Mouse (Mus musculus) limb, embryonic 14.5 days (tissue): Measurements from ENCODE around the gene Phldb2. TPM values are rescaled to one million over a fixed set of nuclear protein-coding genes. Genes with fewer than 3 reads are reported as not detected.

Experiments
- ATAC-seq: fragments of 200-750 bp; cut with Nextera tagmentation; 2 replicates; pipeline ENCODE4 v1.8.0; 2017; ENCODE audit warnings: low read depth, moderate number of reproducible peaks, moderate TSS enrichment; ENCODE audit not compliant: low FRiP score
- DNase-seq: peaks from one replicate; pipeline ENCODE4 v3.0.0-alpha.2; 2015; ENCODE audit warnings: low spot score
- H3K27ac ChIP-seq: fragments of 300-500 bp; sonication (generic); replicated peaks from 2 replicates; pipeline ENCODE4 v1.5.1; 2014; ENCODE audit warnings: low read depth, mild to moderate bottlenecking, low read length, moderate library complexity, mixed read lengths
- H3K27me3 ChIP-seq: fragments of 300-500 bp; sonication (generic); 2 replicates; pipeline ENCODE4 v1.6.1; 2014; ENCODE audit warnings: low read length, mixed read lengths; ENCODE audit not compliant: control insufficient read depth, insufficient read depth
- H3K36me3 ChIP-seq: fragments of 300-500 bp; sonication (generic); 2 replicates; pipeline ENCODE4 v1.6.1; 2014; ENCODE audit warnings: mild to moderate bottlenecking, low read length, moderate library complexity, mixed read lengths; ENCODE audit not compliant: control insufficient read depth, insufficient read depth
- H3K4me1 ChIP-seq: fragments of 300-500 bp; sonication (generic); 2 replicates; pipeline ENCODE4 v1.6.1; 2014; ENCODE audit warnings: antibody characterized with exemption, low read length, mixed read lengths; ENCODE audit not compliant: control insufficient read depth, insufficient read depth
- H3K4me2 ChIP-seq: fragments of 300-500 bp; sonication (generic); replicated peaks from 2 replicates; pipeline ENCODE4 v1.6.1; 2014; ENCODE audit warnings: low read depth, mild to moderate bottlenecking, low read length, moderate library complexity; ENCODE audit not compliant: severe bottlenecking
- H3K4me3 ChIP-seq: fragments of 300-500 bp; sonication (generic); replicated peaks from 2 replicates; pipeline ENCODE4 v1.5.1; 2014; ENCODE audit warnings: low read length
- H3K9ac ChIP-seq: fragments of 300-500 bp; sonication (generic); 2 replicates; pipeline ENCODE4 v1.6.1; 2014; ENCODE audit warnings: mild to moderate bottlenecking, low read depth, low read length, moderate library complexity; ENCODE audit not compliant: severe bottlenecking
- H3K9me3 ChIP-seq: fragments of 300-500 bp; sonication (generic); 2 replicates; pipeline ENCODE4 v1.6.1; 2016; ENCODE audit warnings: low read length; ENCODE audit not compliant: control insufficient read depth
- POLR2A ChIP-seq: fragments of 200-500 bp; IDR thresholded peaks from 2 replicates; pipeline ENCODE4 v1.8.0; 2012; ENCODE audit warnings: inconsistent platforms, mild to moderate bottlenecking, moderate library complexity, borderline replicate concordance; ENCODE audit not compliant: insufficient read depth, insufficient read length; ENCODE audit errors: extremely low read depth
- WGBS: fragments of 180-500 bp; shearing (Covaris S2); extraction: QIAGEN DNeasy Blood & Tissue Kit; methylation state at CpG from one replicate; pipeline ENCODE4 v1.1.7; 2014; 5-methylcytosine and 5-hydroxymethylcytosine counted together
- polyA plus RNA-seq, 2 experiments: library from polyadenylated mRNA; depleted of rRNA in 1 of 2; stranded (reverse) in 1 of 2; unstranded in 1 of 2; fragments of >200 nt; fragmentation: Nextera tagmentation in 1 of 2; extraction: Ambion mirVana in 1 of 2; gene quantifications; 2 replicates each; pipeline versions ENCODE4 v1.2.1 to v1.2.3; 2012 to 2014

Gene Phldb2
- polyA plus RNA-seq, 2 experiments: 51.0 to 55.8 TPM

GRCm38 (mm10) chr16:45697996-45698395 is 255.4 kb downstream of the Phldb2 start:
- Histone ChIP-seq H3K4me1 (no peaks in the 10 kb centered on the region), H3K4me3 (no peak overlapping the region), H3K9me3 (no peaks in the 10 kb centered on the region), H3K36me3 (no peaks in the 10 kb centered on the region), H3K9ac (no peak overlapping the region), H3K27me3 (no peaks in the 10 kb centered on the region), H3K4me2 (no peak overlapping the region), H3K27ac (no peak overlapping the region)
- WGBS: 78% methylated on average over 6 of the region's 6 CpGs
- ATAC-seq: no peak
- DNase-seq: no peak
- no peak for TF ChIP-seq POLR2A

Other genes with a start within 250 kb of the Phldb2 start
- 12.9 and 14.6 TPM in 2 replicates for gene Tagln3, start 229.0 kb downstream of the Phldb2 start, polyA plus RNA-seq (2012; rRNA removed)
- gene Tagln3, start 229.0 kb downstream of the Phldb2 start, polyA plus RNA-seq (2014; fragmentation: Nextera tagmentation; extraction: Ambion mirVana): 8.1 and 10.8 TPM in 2 replicates
- gene Abhd10, start 210.6 kb downstream of the Phldb2 start, polyA plus RNA-seq (2012; rRNA removed): 23.1 and 28.3 TPM in 2 replicates
- 29.6 and 32.9 TPM in 2 replicates for gene Abhd10, start 210.6 kb downstream of the Phldb2 start, polyA plus RNA-seq (2014; fragmentation: Nextera tagmentation; extraction: Ambion mirVana)
- 2.6 and 2.8 TPM in 2 replicates for gene Plcxd2, start 56.6 kb upstream of the Phldb2 start, polyA plus RNA-seq (2012; rRNA removed)
- 1.8 and 2.1 TPM in 2 replicates for gene Plcxd2, start 56.6 kb upstream of the Phldb2 start, polyA plus RNA-seq (2014; fragmentation: Nextera tagmentation; extraction: Ambion mirVana)
- gene Cd96, start 166.7 kb upstream of the Phldb2 start, polyA plus RNA-seq (2012; rRNA removed): 0.50 and 0.53 TPM in 2 replicates
- 0.41 and 0.50 TPM in 2 replicates for gene Cd96, start 166.7 kb upstream of the Phldb2 start, polyA plus RNA-seq (2014; fragmentation: Nextera tagmentation; extraction: Ambion mirVana)
- 7.4 and 7.5 TPM in 2 replicates for gene Gm4737, start 201.5 kb upstream of the Phldb2 start, polyA plus RNA-seq (2012; rRNA removed)
- 3.5 and 5.2 TPM in 2 replicates for gene Gm4737, start 201.5 kb upstream of the Phldb2 start, polyA plus RNA-seq (2014; fragmentation: Nextera tagmentation; extraction: Ambion mirVana)